Mouse (Mus musculus): ENCODE measurements around the gene Brd7.

DNA sequence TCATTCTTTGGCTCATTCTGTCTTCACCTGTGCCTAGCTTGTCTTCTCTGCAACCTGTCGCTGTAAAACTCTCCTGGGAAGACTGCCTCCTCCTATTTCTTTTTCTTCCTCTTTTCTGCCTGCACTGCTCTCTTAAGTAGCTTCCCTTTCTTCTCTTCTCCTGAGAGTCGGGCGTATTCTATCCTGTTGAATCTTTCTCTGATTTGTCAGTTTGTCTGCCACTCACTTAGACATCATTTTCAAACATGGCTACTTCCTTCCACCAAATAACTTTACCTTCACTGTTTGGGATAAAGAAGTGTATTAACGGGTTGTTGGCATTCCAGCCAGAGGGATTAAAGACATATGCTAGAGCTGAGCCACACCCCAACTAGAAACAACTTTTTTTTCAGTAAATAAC, 20.0 kb downstream of the Brd7 start:
- TF ChIP-seq CTCF (IDR thresholded peaks at IDR 0.05; ENCODE audit: control insufficient read depth, insufficient read depth, insufficient read length) (no peak), MYOG (IDR thresholded peaks at IDR 0.05; ENCODE audit: control insufficient read depth, extremely low read depth, insufficient read length) (no peak), USF1 (IDR thresholded peaks at IDR 0.05; ENCODE audit: low read depth) (no peak), MYOD1 (IDR thresholded peaks at IDR 0.05; ENCODE audit: control insufficient read depth, insufficient read length, low read depth) (no peak), FOSL1 (IDR thresholded peaks at IDR 0.05; ENCODE audit: insufficient read depth, low read length, poor library complexity, severe bottlenecking) (no peak), MAX (IDR thresholded peaks at IDR 0.05) (no peak), CEBPB (IDR thresholded peaks at IDR 0.05; ENCODE audit: low read depth) (no peak)

All from C2C12 (cell line).